Mouse (Mus musculus): Measurements from ENCODE around the gene Higd2a. TPM values are rescaled to one million over a fixed set of nuclear protein-coding genes. Genes with fewer than 3 reads are reported as not detected.
A peak's percentile ranks its signal among the peaks of the same experiment; 100 is the strongest.

Higd2a gene
- polyA plus RNA-seq (2017; shearing (Covaris generic)): 100 to 1,000 TPM; 101 to 139 (median 122) TPM

- ATAC-seq: peak; percentile 96
Measured at GRCm38 (mm10) chr13:54589996-54590951, at the start of gene Higd2a, which contains the start of gene Nop16. TSS of gene Higd2a (plus strand) at chr13:54590207. TSS of gene Nop16 (minus strand) at chr13:54590090.

DNA sequence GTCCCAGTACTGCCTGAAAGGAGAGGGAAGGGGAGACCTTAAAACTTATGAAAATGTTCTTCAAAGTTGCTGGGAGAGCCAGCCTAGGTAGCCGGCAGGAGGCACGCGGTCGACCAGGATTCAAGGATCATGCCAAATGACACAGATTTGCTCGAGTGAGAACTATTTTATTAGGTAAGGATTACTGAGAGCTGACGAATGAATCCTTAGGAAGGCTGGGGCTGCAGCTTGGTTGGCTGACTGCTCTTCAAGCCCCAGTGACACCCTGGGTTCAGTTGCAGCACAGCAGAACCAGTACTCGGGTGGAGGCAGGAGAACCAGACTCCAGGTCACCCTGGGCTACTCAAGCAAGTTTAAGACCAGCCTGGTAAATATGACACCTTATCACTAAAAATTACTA lies 42.0 kb upstream of the Higd2a start:
- ATAC-seq: no peak

DNA sequence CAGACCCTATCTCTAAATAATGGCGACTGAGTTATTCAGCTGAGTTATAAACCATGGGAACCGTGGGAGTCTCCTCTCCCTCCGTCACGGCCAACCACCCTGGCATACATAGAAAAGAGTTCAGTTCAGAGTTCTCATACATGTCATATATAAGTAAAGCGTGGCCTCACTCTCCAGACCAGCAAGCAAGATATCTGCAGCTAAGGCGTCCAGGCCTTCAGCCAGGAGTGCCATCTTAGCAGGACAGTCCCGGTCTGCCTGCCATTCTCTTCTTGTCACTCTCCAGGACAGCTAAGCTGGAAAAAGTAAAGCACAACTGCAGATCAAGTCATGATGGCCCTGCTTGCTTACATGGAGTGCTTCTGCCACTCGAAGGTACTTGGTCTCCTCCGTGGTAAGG lies 33.8 kb upstream of the Higd2a start:
- no peak for ATAC-seq

- no peak for ATAC-seq
Measured at GRCm38 (mm10) chr13:54556796-54557195, 33.2 kb upstream of the Higd2a start.

GRCm38 (mm10) chr13:54557652-54558051 lies 32.4 kb upstream of the Higd2a start:
- no peak for ATAC-seq

- ATAC-seq: no peak
Measured at GRCm38 (mm10) chr13:54559656-54560055, 30.4 kb upstream of the Higd2a start.

GRCm38 (mm10) chr13:54560608-54561007 lies 29.4 kb upstream of the Higd2a start:
- ATAC-seq: no peak

GRCm38 (mm10) chr13:54562562-54562961 lies 27.4 kb upstream of the Higd2a start:
- no peak for ATAC-seq

DNA sequence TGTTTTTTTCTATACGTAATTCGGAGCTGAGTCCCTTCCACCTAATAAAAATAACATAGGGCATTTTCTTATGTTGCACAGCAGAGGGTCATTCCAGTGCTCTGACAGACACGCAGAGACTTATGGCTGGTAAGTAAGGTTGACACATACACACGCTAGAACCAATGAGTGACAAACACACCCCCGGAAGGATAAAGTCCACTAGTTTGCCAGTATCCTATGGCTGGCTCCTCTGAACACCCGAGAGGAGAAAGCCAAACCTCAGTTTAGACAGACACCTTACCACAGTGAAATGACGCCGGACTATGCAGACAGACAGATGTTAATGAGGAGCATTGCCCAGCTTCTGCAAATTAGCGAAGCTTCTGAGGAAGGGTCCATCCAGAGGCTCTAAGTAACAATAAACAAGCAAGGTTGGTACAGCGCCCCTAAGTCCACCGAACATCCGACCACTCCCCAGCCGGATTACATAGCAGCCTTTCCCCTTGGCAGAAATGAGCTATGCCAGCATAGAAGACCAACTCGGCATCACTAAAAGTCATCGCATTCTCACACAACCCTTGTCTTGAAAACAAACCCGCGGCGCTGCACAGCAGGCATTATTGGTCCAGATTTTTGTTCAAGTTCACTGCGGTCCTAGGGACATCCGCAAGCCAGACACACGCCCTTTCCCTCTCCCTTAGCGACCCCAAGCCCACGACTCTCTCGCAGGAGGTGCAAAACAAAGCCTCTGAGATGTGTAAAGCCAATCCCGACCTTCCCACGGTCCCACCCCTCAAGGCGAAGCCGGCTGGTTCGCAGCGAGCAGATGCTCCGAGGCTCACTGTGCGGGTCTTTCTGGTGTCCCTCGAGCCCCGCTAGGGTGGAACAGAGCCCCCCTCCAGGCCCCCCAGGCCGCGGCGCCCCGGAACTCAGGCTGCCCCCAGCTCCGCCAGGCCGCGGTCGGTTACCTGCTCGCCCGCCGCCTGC lies 25.5 kb upstream of the Higd2a start:
- peak; percentile 6 for ATAC-seq

DNA sequence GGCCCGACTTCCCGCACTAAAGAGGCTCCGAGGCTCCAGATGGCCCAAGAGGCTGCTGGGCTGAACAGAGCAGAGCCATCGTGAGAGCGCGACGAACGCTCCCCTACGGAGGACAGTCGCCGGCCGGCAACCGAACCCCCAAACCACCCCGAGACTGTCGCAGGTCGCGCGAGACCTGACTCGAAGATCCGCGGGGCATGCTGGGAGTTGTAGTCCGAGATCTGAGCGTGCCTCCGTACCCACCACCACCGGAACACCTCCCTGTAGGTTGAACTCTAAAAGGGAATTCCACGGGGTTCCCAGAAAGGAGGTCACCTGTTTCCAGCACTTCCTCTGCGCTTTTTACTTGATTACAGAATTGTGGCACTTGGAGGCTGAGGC lies 24.8 kb upstream of the Higd2a start, which contains the start of gene 4833439L19Rik:
Gene 4833439L19Rik, minus strand, starts transcription at position 235 of the 381 bp plus-strand sequence.
- ATAC-seq: peak; percentile 99

DNA sequence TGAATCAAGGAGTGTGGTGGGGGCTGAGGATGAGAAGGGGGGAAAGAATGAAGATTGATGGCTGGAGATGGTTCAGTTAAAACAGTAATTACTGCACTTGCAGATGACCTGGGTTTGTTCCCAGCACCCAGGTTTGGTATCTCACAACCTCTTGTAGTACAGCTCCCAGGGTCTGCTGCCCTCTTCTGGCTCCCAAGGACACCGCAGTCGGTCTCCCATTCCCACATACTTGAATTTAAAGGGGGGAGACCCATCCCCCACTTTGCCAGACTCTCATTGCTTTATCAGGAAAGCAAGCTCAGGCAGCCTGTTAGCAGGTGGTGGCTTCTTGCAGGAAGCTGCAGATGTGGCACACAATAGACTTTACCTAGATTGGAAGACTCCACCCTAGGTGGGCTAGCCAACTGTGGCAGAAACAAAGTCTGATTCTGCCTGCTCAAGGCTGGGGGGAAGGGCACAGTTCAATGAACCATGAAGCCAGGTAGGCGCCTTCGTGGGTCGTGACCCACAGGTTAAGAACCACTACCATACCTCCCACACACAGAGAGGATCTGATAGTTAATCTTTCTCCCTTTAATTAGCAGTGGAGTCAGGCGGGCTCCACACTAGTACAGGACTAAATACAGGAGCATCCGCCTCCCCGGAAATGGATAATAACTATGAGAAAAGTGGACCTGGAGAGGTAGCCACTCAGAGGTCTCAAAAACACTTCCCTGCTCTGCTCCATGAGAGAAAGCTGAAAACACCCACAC lies 24.2 kb upstream of the Higd2a start:
- no peak for ATAC-seq

GRCm38 (mm10) chr13:54568380-54568779 lies 21.6 kb upstream of the Higd2a start:
- no peak for ATAC-seq

DNA sequence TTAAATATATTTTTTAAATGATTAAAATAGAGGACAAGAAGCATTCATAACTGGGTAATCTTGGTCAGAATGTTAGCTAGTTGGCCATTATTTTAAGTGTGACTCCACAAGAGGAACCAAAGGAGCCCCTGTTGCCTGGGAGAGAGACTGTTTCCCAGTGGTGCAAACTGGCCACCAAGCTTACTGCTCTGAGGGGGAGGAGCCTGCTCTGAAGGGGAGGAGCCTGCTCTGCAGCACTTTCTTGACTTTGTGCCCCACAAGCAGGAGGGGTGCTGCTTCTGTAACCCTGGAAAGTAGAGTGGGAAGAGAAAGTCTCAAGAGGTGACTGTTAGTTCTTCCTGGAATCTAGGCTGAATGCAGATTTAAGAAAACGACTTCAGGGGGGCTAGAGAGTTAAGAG lies 20.7 kb upstream of the Higd2a start:
- no peak for ATAC-seq

DNA sequence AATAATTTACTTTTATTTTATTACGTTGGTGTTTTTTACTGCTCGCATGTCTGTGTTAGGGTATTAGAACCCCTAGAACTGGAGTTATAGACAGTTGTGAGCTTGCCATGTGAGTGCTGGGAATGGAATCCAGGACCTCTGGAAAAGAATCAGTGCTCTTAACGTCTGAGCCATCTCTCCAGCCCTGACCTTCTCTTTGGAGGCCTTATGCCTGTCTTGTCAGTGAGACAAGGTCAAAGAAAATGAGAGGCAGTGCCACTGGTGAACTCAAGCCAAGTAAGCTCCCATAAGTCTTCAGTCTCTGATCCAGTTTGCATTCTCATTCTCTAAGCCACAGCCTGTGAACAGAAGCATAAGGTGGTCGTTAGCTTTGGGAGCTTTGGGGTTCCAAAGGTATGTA lies 19.3 kb upstream of the Higd2a start:
- ATAC-seq: no peak

- ATAC-seq: no peak
Measured at GRCm38 (mm10) chr13:54571637-54572036, 18.4 kb upstream of the Higd2a start.

DNA sequence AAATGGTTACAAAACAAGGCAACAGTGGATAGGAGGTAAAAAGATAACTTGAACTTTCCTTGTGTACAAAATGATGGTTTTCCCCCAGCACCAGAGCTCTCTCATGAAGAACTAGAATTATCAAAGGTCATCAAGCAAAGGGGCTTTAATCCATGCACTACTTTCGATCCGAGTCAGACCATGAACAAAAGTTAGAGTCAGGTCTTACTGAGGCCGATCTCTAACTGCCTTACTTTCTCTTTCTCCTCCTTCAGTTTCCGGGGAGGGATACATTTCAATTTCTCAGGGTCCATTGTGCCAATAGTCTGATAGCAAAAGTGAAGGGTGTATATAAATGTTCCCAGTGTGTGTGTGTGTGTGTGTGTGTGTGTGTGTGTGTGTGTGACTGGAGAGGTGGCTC lies 17.4 kb upstream of the Higd2a start:
- peak; percentile 35 for ATAC-seq

DNA sequence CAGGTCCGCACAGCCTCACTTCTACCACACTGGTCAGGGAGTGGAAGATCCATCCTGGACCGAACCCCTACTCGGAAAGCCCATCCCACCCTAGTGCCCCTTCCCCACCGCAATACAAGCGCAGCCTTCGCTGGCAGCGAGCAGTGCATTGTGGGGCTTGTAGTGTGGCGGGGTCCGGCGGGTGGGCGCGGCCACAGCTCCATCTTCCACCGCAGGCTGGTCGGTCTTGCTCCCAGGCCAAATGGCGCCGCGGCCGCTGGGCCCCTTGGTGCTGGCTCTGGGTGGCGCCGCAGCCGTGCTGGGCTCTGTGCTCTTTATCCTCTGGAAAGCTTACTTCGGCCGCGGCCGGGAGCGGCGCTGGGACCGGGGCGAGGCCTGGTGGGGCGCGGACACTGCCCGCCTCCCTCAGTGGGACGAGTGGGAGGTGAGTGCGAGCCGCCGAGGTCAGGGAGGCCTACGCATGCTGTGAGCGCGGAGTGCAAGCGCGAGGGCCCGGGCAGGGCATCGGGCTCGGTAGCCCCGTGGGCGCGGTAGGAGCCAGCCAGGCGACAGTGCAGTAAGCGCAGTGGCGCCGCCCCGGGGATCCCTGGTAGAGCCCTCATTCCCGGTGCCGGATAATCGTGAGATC lies 15.0 kb upstream of the Higd2a start, which contains the start of gene Arl10:
Gene Arl10, plus strand, starts transcription at position 162 of the 628 bp plus-strand sequence.
- peak; percentile 64 for ATAC-seq

GRCm38 (mm10) chr13:54575489-54575888 lies 14.5 kb upstream of the Higd2a start:
- ATAC-seq: peak; percentile 17

GRCm38 (mm10) chr13:54577652-54578507 lies 12.1 kb upstream of the Higd2a start:
- no peak for ATAC-seq

GRCm38 (mm10) chr13:54581385-54581784 lies 8.6 kb upstream of the Higd2a start:
- no peak for ATAC-seq

GRCm38 (mm10) chr13:54582126-54582525 lies 7.9 kb upstream of the Higd2a start:
- no peak for ATAC-seq
